ENCODE assay signal across 21 mouse cellular contexts in genomic region chr11:85380046-85380445, GRCm38 (mm10). TPM values are rescaled to one million over a fixed set of nuclear protein-coding genes. Genes with fewer than 3 reads are reported as not detected.
DNase-seq lines count a peak whose midpoint lies in the region; ATAC-seq and TF ChIP-seq lines count a peak whose summit lies in the region.
"Had no signal": no experiment of that assay in that cellular context is flagged by ENCODE, and none has a peak within 500 bp of the region (broad histone marks: within the 10 kb centered on the region; RNA-seq: fewer than 3 reads in every experiment).

No protein-coding gene starts in this region.

- DNase-seq in heart, adult 11 months: peak; percentile 81
- DNase-seq in heart, adult 18-20 months: no peak
- no peak for DNase-seq in layer of hippocampus, adult 2 months (ENCODE audit: low spot score in 2 of 2)
- DNase-seq in layer of hippocampus, postnatal 14 days (ENCODE audit: low spot score in 2 of 2): no peak
- DNase-seq in midbrain, postnatal 0 days (ENCODE audit: low spot score): no peak
- DNase-seq in midbrain, embryonic 10.5 days (ENCODE audit: low spot score): no peak
- no peak for DNase-seq in frontal cortex, postnatal 36 days (ENCODE audit: low spot score in 2 of 2)
- DNase-seq: adrenal gland, adult 8-10 months; cerebellum, adult 11 months; cerebellum, adult 8-10 months; cerebellum, postnatal 14 days; embryo, embryonic 11 days; gastrocnemius, postnatal 14 days had no signal

- no peaks in the 10 kb centered on the region for H3K4me1 ChIP-seq in midbrain, postnatal 0 days (ENCODE audit: insufficient read depth, low read length)
- no peaks in the 10 kb centered on the region for H3K4me1 ChIP-seq in midbrain, embryonic 10.5 days
- H3K4me1 ChIP-seq: forebrain, embryonic 15.5 days; hindbrain, embryonic 15.5 days had no signal

- no peak overlapping the region for H3K9ac ChIP-seq in midbrain, postnatal 0 days (replicated peaks; ENCODE audit: low read length, poor library complexity, severe bottlenecking)
- H3K9ac ChIP-seq: embryonic facial prominence, embryonic 15.5 days; forebrain, embryonic 15.5 days; hindbrain, embryonic 15.5 days had no signal

- peaks cover 2% of the 10 kb centered on the region; the same call in 1 of the 2 replicates for H3K36me3 ChIP-seq in midbrain, postnatal 0 days (ENCODE audit: insufficient read depth, low read length)
- H3K36me3 ChIP-seq in midbrain, embryonic 10.5 days: no peaks in the 10 kb centered on the region
- H3K36me3 ChIP-seq: embryonic facial prominence, embryonic 15.5 days; hindbrain, embryonic 10.5 days; hindbrain, embryonic 15.5 days had no signal

- no peaks in the 10 kb centered on the region for H3K9me3 ChIP-seq in midbrain, postnatal 0 days (ENCODE audit: low read length)
- no peaks in the 10 kb centered on the region for H3K9me3 ChIP-seq in midbrain, embryonic 10.5 days (replicated peaks)
- H3K9me3 ChIP-seq: embryonic facial prominence, embryonic 15.5 days; forebrain, embryonic 15.5 days; hindbrain, embryonic 10.5 days; hindbrain, embryonic 15.5 days had no signal

- ATAC-seq in midbrain, postnatal 0 days (ENCODE audit: low FRiP score): no peak
- no peak for ATAC-seq in granulocyte monocyte progenitor cell, adult 5-6 weeks (replicated peaks; ENCODE audit: poor library complexity, severe bottlenecking)
- ATAC-seq: forebrain, embryonic 15.5 days; inflammation-experienced regulatory T-cells, adult 6 months had no signal

- no peak overlapping the region for H3K4me3 ChIP-seq in layer of hippocampus, adult 2 months
- no peak overlapping the region for H3K4me3 ChIP-seq in midbrain, postnatal 0 days (ENCODE audit: low read depth, low read length)
- H3K4me3 ChIP-seq in midbrain, embryonic 10.5 days: no peak overlapping the region
- H3K4me3 ChIP-seq: embryonic facial prominence, embryonic 15.5 days; erythroblast, embryonic 14.5 days; forebrain, embryonic 15.5 days; hindbrain, embryonic 10.5 days; hindbrain, embryonic 15.5 days had no signal

- no peaks in the 10 kb centered on the region for H3K27me3 ChIP-seq in midbrain, postnatal 0 days (ENCODE audit: insufficient read depth, low read length)
- no peaks in the 10 kb centered on the region for H3K27me3 ChIP-seq in midbrain, embryonic 10.5 days (ENCODE audit: low read depth, poor library complexity, severe bottlenecking)
- H3K27me3 ChIP-seq: embryonic facial prominence, embryonic 15.5 days; forebrain, embryonic 15.5 days; hindbrain, embryonic 15.5 days had no signal

- no peak overlapping the region for H3K4me2 ChIP-seq in midbrain, postnatal 0 days (ENCODE audit: low read depth, low read length, poor library complexity, severe bottlenecking)
- H3K4me2 ChIP-seq: embryonic facial prominence, embryonic 15.5 days; forebrain, embryonic 15.5 days; heart, embryonic 11.5 days; hindbrain, embryonic 15.5 days had no signal

- H3K27ac ChIP-seq in layer of hippocampus, adult 2 months: no peak overlapping the region
- no peak overlapping the region for H3K27ac ChIP-seq in midbrain, postnatal 0 days (ENCODE audit: low read depth, low read length)
- no peak overlapping the region for H3K27ac ChIP-seq in midbrain, embryonic 10.5 days (replicated peaks)
- H3K27ac ChIP-seq: embryonic facial prominence, embryonic 15.5 days; forebrain, embryonic 15.5 days; hindbrain, embryonic 10.5 days; hindbrain, embryonic 15.5 days had no signal

- 19% methylated on average over 1 of the region's 1 CpGs for WGBS in midbrain, postnatal 0 days
- WGBS in midbrain, embryonic 10.5 days: 5% methylated on average over 1 of the region's 1 CpGs

- TF ChIP-seq CTCF in layer of hippocampus, adult 2 months (conservative IDR thresholded peaks at IDR 0.05): peak; percentile 57
- TF ChIP-seq CTCF in midbrain, postnatal 0 days (IDR thresholded peaks at IDR 0.05): 0 out of 2 replicates have a peak, but pooled peaks have one; percentile 1

RNA-seq across cellular contexts. Expression of gene Bcas3, which starts 27.1 kb away (rescaled TPM):
- total RNA-seq in heart, adult 18-20 months (2021): 10 to 100 TPM; 33.6 to 40.6 TPM
- total RNA-seq in layer of hippocampus, adult 2 months (2021): 10 to 100 TPM; 67.6 to 75.1 TPM
- 10 to 100 TPM; 53.6 to 56.1 TPM for total RNA-seq in layer of hippocampus, postnatal 14 days (2021)
- 34.7 and 36.3 TPM in 2 replicates for total RNA-seq in midbrain, postnatal 0 days (2014; rRNA removed)
- 28.4 and 32.7 TPM in 2 replicates for polyA plus RNA-seq in midbrain, postnatal 0 days (2015; fragmentation: Nextera tagmentation; extraction: Ambion mirVana)
- polyA plus RNA-seq in midbrain, embryonic 10.5 days (2016; fragmentation: Nextera tagmentation; extraction: Ambion mirVana): 20.2 and 24.2 TPM in 2 replicates
- 25.0 and 30.7 TPM in 2 replicates for total RNA-seq in granulocyte monocyte progenitor cell, adult 5-6 weeks (2014; fragmentation: Nextera tagmentation)
- 14.8 and 17.6 TPM in 2 replicates for total RNA-seq in granulocyte monocyte progenitor cell, adult 5-6 weeks (2017)
